Mouse (Mus musculus): Measurements from ENCODE around the gene Rcn3. TPM values are rescaled to one million over a fixed set of nuclear protein-coding genes. Genes with fewer than 3 reads are reported as not detected.
"Not testable (repeated sequence)": the region's sequence is repeated elsewhere in the genome, so short reads cannot be mapped to it uniquely, and the experiment has no call there.

Rcn3 gene
- polyA plus RNA-seq, 1 experiment: 7.6 TPM

DNA sequence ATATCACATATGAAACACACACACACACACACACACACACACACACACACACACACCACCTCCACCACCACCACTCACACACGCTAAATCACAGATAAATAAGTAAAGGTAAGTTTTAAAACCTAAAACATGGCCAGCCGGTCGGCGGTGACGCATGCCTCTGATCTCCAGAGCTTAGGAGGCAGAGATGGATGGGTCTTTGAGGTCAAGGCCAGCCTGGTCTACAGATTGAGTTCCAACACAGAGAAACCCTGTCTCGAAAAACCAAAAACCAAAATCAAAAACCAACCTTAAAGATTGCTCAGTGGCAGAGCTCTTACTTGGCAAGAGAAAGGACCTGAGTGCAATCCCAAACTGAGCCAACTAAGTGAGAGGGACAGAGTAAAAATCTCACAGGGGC lies 8.0 kb upstream of the Rcn3 start:
- WGBS: 91% methylated on average over 6 of the region's 6 CpGs
- H3K4me3 ChIP-seq (replicated peaks; ENCODE audit: insufficient read depth, low read depth, low read length): no peak overlapping the region

GRCm38 (mm10) chr7:45098541-45099240 lies 6.7 kb upstream of the Rcn3 start:
- TF ChIP-seq CTCF (IDR thresholded peaks at IDR 0.05; ENCODE audit: borderline replicate concordance, insufficient read depth, low read depth, low read length) (no peak), POLR2A (IDR thresholded peaks at IDR 0.05; ENCODE audit: borderline replicate concordance, insufficient read depth, low read length) (no peak)
- H3K27me3 ChIP-seq (ENCODE audit: control insufficient read depth, insufficient read depth, low read length): no peaks in the 10 kb centered on the region
- H3K4me3 ChIP-seq (replicated peaks; ENCODE audit: insufficient read depth, low read depth, low read length): no peak overlapping the region
- WGBS: 88% methylated on average over 8 of the region's 8 CpGs
- H3K4me1 ChIP-seq (ENCODE audit: control insufficient read depth, insufficient read depth, low read length): peaks cover 3% of the 10 kb centered on the region; the same call in 1 of the 2 replicates
- no peak overlapping the region for H3K27ac ChIP-seq (ENCODE audit: insufficient read depth, low read length)
- no peak for DNase-seq

More for the DNA sequence above, 8.0 kb upstream of the Rcn3 start:
- TF ChIP-seq POLR2A (IDR thresholded peaks at IDR 0.05; ENCODE audit: borderline replicate concordance, insufficient read depth, low read length) (no peak), CTCF (IDR thresholded peaks at IDR 0.05; ENCODE audit: borderline replicate concordance, insufficient read depth, low read depth, low read length) (no peak)
- H3K27ac ChIP-seq (ENCODE audit: insufficient read depth, low read length): no peak overlapping the region
- no peaks in the 10 kb centered on the region for H3K27me3 ChIP-seq (ENCODE audit: control insufficient read depth, insufficient read depth, low read length)
- H3K4me1 ChIP-seq (ENCODE audit: control insufficient read depth, insufficient read depth, low read length): peaks cover 3% of the 10 kb centered on the region; the same call in 1 of the 2 replicates
- no peak for DNase-seq

GRCm38 (mm10) chr7:45097479-45097878 lies 5.5 kb upstream of the Rcn3 start:
- no peak overlapping the region for H3K27ac ChIP-seq (ENCODE audit: insufficient read depth, low read length)
- TF ChIP-seq CTCF (IDR thresholded peaks at IDR 0.05; ENCODE audit: borderline replicate concordance, insufficient read depth, low read depth, low read length): no peak
- TF ChIP-seq POLR2A (IDR thresholded peaks at IDR 0.05; ENCODE audit: borderline replicate concordance, insufficient read depth, low read length): no peak
- WGBS: 73% methylated on average over 6 of the region's 6 CpGs
- DNase-seq: no peak
- H3K4me1 ChIP-seq (ENCODE audit: control insufficient read depth, insufficient read depth, low read length): no peaks in the 10 kb centered on the region
- no peak overlapping the region for H3K4me3 ChIP-seq (replicated peaks; ENCODE audit: insufficient read depth, low read depth, low read length)
- H3K27me3 ChIP-seq (ENCODE audit: control insufficient read depth, insufficient read depth, low read length): no peaks in the 10 kb centered on the region

DNA sequence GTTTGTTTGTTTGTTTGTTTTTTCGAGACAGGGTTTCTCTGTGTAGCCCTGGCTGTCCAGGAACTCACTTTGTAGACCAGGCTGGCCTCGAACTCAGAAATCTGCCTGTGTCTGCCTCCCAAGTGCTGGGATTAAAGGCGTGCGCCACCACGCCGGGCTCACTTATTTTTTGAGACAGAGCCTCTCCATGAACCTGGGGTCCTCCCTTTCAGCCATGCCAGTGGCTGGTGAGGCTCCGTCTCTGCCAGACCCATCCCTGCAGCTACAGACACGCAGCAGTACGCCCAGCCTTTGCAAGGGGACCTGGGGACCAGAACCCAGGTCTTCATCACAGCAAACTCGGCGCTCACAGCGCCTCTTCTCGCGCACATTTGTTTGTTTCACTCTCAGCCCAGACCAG lies 3.9 kb upstream of the Rcn3 start:
- H3K4me1 ChIP-seq (ENCODE audit: control insufficient read depth, insufficient read depth, low read length); DNase-seq: not testable (repeated sequence)
- WGBS: 94% methylated on average over 14 of the region's 14 CpGs

GRCm38 (mm10) chr7:45095367-45095766 lies 3.3 kb upstream of the Rcn3 start:
- no peak overlapping the region for H3K4me3 ChIP-seq (replicated peaks; ENCODE audit: insufficient read depth, low read depth, low read length)
- WGBS: 78% methylated on average over 6 of the region's 6 CpGs
- no peak for DNase-seq
- no peaks in the 10 kb centered on the region for H3K4me1 ChIP-seq (ENCODE audit: control insufficient read depth, insufficient read depth, low read length)
- H3K27me3 ChIP-seq (ENCODE audit: control insufficient read depth, insufficient read depth, low read length): no peaks in the 10 kb centered on the region; the same call in 1 of the 2 replicates
- TF ChIP-seq CTCF (IDR thresholded peaks at IDR 0.05; ENCODE audit: borderline replicate concordance, insufficient read depth, low read depth, low read length) (no peak), POLR2A (IDR thresholded peaks at IDR 0.05; ENCODE audit: borderline replicate concordance, insufficient read depth, low read length) (no peak)
- no peak overlapping the region for H3K27ac ChIP-seq (ENCODE audit: insufficient read depth, low read length)

More for the DNA sequence above, 3.9 kb upstream of the Rcn3 start:
- not testable (repeated sequence) for H3K27ac ChIP-seq (ENCODE audit: insufficient read depth, low read length); H3K27me3 ChIP-seq (ENCODE audit: control insufficient read depth, insufficient read depth, low read length); H3K4me3 ChIP-seq (replicated peaks; ENCODE audit: insufficient read depth, low read depth, low read length)

DNA sequence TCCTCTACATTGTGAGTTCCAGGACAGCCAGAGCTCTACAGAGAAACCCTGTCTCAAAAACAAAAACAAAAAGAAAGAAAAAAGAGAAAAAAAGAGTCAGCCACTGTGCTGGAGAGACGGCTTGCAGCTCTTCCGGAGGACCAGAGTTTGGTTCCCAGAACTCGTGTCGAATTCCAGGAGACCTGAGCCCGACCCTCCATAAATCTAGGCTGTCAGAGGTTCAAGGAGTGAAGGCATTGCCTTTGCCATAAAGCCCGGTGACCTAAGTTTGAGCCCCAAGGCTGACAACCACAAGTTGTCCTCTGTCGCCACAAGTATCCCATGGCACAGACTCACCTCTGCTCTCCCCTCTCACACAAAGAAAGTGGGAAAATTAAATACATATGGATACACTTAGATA lies 2.1 kb upstream of the Rcn3 start:
- Histone ChIP-seq H3K27ac (ENCODE audit: insufficient read depth, low read length) (no peak overlapping the region), H3K4me3 (replicated peaks; ENCODE audit: insufficient read depth, low read depth, low read length) (no peak overlapping the region), H3K27me3 (ENCODE audit: control insufficient read depth, insufficient read depth, low read length) (no peaks in the 10 kb centered on the region; the same call in 1 of the 2 replicates), H3K4me1 (ENCODE audit: control insufficient read depth, insufficient read depth, low read length) (no peaks in the 10 kb centered on the region)
- TF ChIP-seq CTCF (IDR thresholded peaks at IDR 0.05; ENCODE audit: borderline replicate concordance, insufficient read depth, low read depth, low read length) (no peak), POLR2A (IDR thresholded peaks at IDR 0.05; ENCODE audit: borderline replicate concordance, insufficient read depth, low read length) (no peak)
- no peak for DNase-seq
- WGBS: 82% methylated on average over 7 of the region's 7 CpGs

DNA sequence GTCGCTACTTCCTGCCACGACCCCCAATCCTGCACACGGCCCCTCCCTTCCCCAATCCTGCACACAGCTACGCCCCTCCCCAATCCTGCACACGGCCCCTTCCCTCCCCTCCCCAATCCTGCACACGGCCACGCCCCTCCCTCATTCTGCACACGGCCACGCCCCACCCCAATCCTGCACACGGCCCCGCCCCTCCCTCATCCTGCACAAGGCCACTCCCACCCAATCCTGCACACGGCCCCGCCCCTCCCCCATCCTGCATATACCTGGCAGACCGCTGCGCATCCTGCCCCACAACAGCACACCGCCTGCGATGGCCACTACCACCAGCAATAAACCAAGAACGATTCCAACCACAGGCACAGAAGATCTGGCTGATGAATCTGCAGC lies 1.5 kb upstream of the Rcn3 start:
- Histone ChIP-seq H3K27ac (ENCODE audit: insufficient read depth, low read length) (no peak overlapping the region), H3K4me3 (replicated peaks; ENCODE audit: insufficient read depth, low read depth, low read length) (no peak overlapping the region), H3K4me1 (ENCODE audit: control insufficient read depth, insufficient read depth, low read length) (no peaks in the 10 kb centered on the region), H3K27me3 (ENCODE audit: control insufficient read depth, insufficient read depth, low read length) (no peaks in the 10 kb centered on the region; the same call in 1 of the 2 replicates)
- DNase-seq: no peak
- TF ChIP-seq POLR2A (IDR thresholded peaks at IDR 0.05; ENCODE audit: borderline replicate concordance, insufficient read depth, low read length) (no peak), CTCF (IDR thresholded peaks at IDR 0.05; ENCODE audit: borderline replicate concordance, insufficient read depth, low read depth, low read length) (no peak)
- 40% methylated on average over 17 of the region's 18 CpGs for WGBS

DNA sequence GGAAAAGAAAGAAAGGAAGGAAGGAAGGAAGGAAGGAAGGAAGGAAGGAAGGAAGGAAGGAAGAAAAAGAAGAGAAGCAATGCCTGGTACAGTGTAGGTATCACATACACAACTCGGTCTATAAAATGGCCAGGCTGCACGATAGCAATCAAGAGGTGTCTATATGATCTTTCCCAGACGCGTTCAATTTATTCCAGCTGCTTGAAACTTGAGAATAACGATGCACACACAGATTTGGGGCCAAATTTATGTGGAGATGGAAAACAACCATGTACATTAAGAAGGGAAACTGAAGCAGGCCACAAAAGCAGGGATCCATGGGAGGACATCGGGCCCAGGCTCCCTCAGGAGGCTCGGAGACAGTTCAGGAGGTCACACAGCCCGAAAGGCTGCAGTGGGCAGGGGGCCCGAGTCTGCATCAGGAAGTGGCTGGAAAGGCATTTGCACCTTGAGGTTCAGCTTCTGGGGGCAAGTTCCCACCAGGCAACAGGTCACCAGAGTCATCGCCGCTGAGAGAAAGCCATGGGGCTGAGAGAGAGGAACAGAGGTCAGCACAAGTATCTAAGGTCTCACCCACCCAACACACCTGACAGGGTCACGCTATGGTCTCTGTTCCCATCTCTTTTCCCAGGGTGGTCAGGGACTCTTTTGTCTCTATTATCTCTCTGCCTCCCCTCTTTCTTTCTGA lies 951 bp upstream of the Rcn3 start:
- no peak overlapping the region for H3K27ac ChIP-seq (ENCODE audit: insufficient read depth, low read length)
- no peak for DNase-seq
- no peaks in the 10 kb centered on the region for H3K4me1 ChIP-seq (ENCODE audit: control insufficient read depth, insufficient read depth, low read length)
- no peak overlapping the region for H3K4me3 ChIP-seq (replicated peaks; ENCODE audit: insufficient read depth, low read depth, low read length)
- WGBS: 70% methylated on average over 12 of the region's 12 CpGs
- no peak for TF ChIP-seq CTCF (IDR thresholded peaks at IDR 0.05; ENCODE audit: borderline replicate concordance, insufficient read depth, low read depth, low read length)
- TF ChIP-seq POLR2A (IDR thresholded peaks at IDR 0.05; ENCODE audit: borderline replicate concordance, insufficient read depth, low read length): no peak
- H3K27me3 ChIP-seq (ENCODE audit: control insufficient read depth, insufficient read depth, low read length): no peaks in the 10 kb centered on the region; the same call in 1 of the 2 replicates
